Mouse (Mus musculus) brain, embryonic 14.5 days (tissue): ENCODE results near the gene Klrb1.
"Not testable (repeated sequence)": the region's sequence is repeated elsewhere in the genome, so short reads cannot be mapped to it uniquely, and the experiment has no call there.

Experiments
- CTCF ChIP-seq: fragments of 200-500 bp; IDR thresholded peaks from 2 replicates; pipeline ENCODE4 v1.5.1; 2012; ENCODE audit warnings: inconsistent platforms, mild to moderate bottlenecking, moderate library complexity, borderline replicate concordance; ENCODE audit not compliant: insufficient read depth, insufficient read length; ENCODE audit errors: extremely low read depth
- POLR2A ChIP-seq: fragments of 200-500 bp; IDR thresholded peaks from 2 replicates; pipeline ENCODE4 v1.6.1; 2012; ENCODE audit warnings: mild to moderate bottlenecking, inconsistent platforms, borderline replicate concordance; ENCODE audit not compliant: poor library complexity, insufficient read depth, insufficient read length, severe bottlenecking; ENCODE audit errors: extremely low read depth

DNA sequence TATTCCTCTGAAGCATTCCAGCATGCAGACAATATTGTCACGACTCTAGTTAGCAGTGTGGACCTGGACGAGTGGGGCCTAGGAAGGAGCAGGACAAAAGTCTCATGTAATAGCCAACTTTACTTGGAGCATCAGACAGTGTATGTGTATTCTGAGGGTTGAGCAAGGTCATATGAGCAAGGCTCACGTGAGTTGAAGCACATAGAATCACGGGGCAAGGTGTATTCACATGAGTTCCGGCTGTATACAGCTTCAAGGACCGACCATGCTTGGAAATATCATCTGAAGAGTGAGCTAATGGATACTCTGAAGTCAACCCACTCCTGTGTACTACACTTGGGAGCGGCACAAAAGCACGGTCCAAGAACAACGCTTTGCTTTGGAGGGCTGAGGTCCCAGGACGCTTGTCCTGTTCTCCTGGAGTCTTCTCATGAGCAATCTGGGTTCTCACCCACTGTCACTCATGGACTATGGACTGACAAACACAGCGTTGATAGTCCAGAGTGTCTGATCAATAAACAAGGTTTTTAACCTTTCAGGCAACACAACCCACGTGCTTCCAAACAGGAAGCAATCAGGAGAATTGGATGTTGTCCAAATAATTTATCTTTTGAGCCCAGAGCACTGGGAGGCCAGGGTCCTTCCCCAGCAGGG is 32.0 kb upstream of the Klrb1 start:
- not testable (repeated sequence) for TF ChIP-seq CTCF, POLR2A
